Mouse (Mus musculus) kidney, postnatal 0 days (tissue): Measurements from ENCODE around the gene Gm45062. TPM values are rescaled to one million over a fixed set of nuclear protein-coding genes. Genes with fewer than 3 reads are reported as not detected.

ENCODE experiments used
- ATAC-seq: fragments of 200-750 bp; cut with Nextera tagmentation; replicated peaks from 2 replicates; pipeline ENCODE4 v1.8.0; 2017; ENCODE audit warnings: low read depth, moderate number of reproducible peaks, moderate TSS enrichment, moderate library complexity; ENCODE audit not compliant: low FRiP score
- DNase-seq: peaks from one replicate; pipeline ENCODE4 v3.0.0-alpha.2; 2016; ENCODE audit warnings: low spot score
- H3K27ac ChIP-seq: fragments of 300-500 bp; sonication (generic); 2 replicates; pipeline ENCODE4 v1.5.1; 2014; ENCODE audit warnings: mild to moderate bottlenecking
- H3K27me3 ChIP-seq: fragments of 300-500 bp; sonication (generic); 2 replicates; pipeline ENCODE4 v1.6.1; 2014; ENCODE audit warnings: low read length, mixed read lengths; ENCODE audit not compliant: insufficient read depth
- H3K36me3 ChIP-seq: fragments of 300-500 bp; sonication (generic); 2 replicates; pipeline ENCODE4 v1.6.1; 2014; ENCODE audit warnings: low read length, mixed read lengths; ENCODE audit not compliant: insufficient read depth
- H3K4me1 ChIP-seq: fragments of 300-500 bp; sonication (generic); replicated peaks from 2 replicates; pipeline ENCODE4 v1.6.1; 2014; ENCODE audit warnings: antibody characterized with exemption, low read length, mixed read lengths; ENCODE audit not compliant: insufficient read depth
- H3K4me2 ChIP-seq: fragments of 300-500 bp; sonication (generic); 2 replicates; pipeline ENCODE4 v1.6.1; 2014; ENCODE audit warnings: mild to moderate bottlenecking, low read length, moderate library complexity, mixed read lengths
- H3K4me3 ChIP-seq: fragments of 300-500 bp; sonication (generic); replicated peaks from 2 replicates; pipeline ENCODE4 v1.5.1; 2014; ENCODE audit warnings: low read depth, low read length
- H3K9ac ChIP-seq: fragments of 300-500 bp; sonication (generic); 2 replicates; pipeline ENCODE4 v1.6.1; 2014; ENCODE audit warnings: low read depth, low read length
- H3K9me3 ChIP-seq: fragments of 300-500 bp; sonication (generic); replicated peaks from 2 replicates; pipeline ENCODE4 v1.6.1; 2016; ENCODE audit warnings: low read length, inconsistent platforms, mixed read lengths
- CTCF ChIP-seq: IDR thresholded peaks from 2 replicates; pipeline ENCODE4 v1.5.1; 2016; ENCODE audit warnings: antibody characterized with exemption, low read depth, mild to moderate bottlenecking, moderate library complexity
- WGBS: fragments of 180-500 bp; shearing (Covaris S2); extraction: QIAGEN DNeasy Blood & Tissue Kit; methylation state at CpG from one replicate; pipeline ENCODE4 v1.1.7; 2014; 5-methylcytosine and 5-hydroxymethylcytosine counted together
- polyA plus RNA-seq: library from polyadenylated mRNA; unstranded; fragments of >200 nt; fragmentation: Nextera tagmentation; extraction: Ambion mirVana; gene quantifications from 2 replicates; pipeline ENCODE4 v1.2.1, GENCODE M21; 2015

The Gm45062 gene
- polyA plus RNA-seq, 1 experiment from 2014 or later: 5.0 TPM

DNA sequence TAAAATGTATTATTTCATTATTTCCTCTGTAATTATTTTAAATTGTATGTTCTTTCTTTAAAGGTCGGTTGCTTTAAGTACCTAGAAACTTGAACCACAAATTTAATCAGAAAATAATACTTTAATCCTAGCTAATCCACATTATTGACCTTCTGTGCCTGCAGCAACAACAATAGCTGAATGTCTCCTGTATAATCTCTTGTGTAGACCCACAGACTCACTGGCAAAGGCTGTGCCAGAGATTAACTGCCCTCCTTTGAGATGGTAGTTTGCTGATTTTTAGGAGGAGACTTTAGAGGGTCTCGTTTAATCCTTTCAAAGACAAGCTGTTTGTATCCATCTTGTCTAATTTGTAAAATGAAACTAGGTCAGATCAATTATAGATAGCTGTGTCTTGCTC, 99.5 kb downstream of the Gm45062 start:
- Histone ChIP-seq H3K4me3 (no peak overlapping the region), H3K9ac (no peak overlapping the region), H3K27me3 (no peaks in the 10 kb centered on the region), H3K9me3 (no peaks in the 10 kb centered on the region), H3K4me1 (no peaks in the 10 kb centered on the region), H3K27ac (no peak overlapping the region), H3K36me3 (no peaks in the 10 kb centered on the region), H3K4me2 (no peak overlapping the region)
- ATAC-seq: no peak
- TF ChIP-seq CTCF: no peak
- DNase-seq: no peak
- 86% methylated on average over 2 of the region's 2 CpGs for WGBS

DNA sequence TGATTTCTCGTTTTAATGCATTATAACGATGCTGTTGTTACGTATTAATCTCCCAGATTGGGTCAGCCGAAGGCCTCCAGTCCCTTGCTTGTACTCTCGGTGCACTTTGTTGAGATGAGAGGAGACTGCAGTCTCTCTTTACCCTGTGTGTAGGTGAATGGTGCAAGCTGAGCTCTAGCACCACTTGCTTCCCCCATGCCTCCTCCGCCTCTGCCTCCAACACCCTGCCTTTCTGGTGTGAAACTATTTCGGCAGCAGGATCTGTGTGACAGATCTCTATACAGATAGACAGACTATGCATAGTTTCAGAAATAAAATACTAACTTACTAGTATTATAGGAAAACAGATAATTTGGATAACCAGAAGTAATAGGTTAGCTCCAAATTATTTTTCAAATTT, 101.6 kb downstream of the Gm45062 start:
- no peak overlapping the region for H3K4me2 ChIP-seq
- no peak overlapping the region for H3K9ac ChIP-seq
- H3K9me3 ChIP-seq: no peaks in the 10 kb centered on the region
- H3K4me3 ChIP-seq: no peak overlapping the region
- no peak for TF ChIP-seq CTCF
- no peaks in the 10 kb centered on the region for H3K4me1 ChIP-seq
- no peaks in the 10 kb centered on the region for H3K27me3 ChIP-seq
- H3K36me3 ChIP-seq: no peaks in the 10 kb centered on the region
- WGBS: 89% methylated on average over 7 of the region's 7 CpGs
- no peak for DNase-seq
- no peak overlapping the region for H3K27ac ChIP-seq
- no peak for ATAC-seq

DNA sequence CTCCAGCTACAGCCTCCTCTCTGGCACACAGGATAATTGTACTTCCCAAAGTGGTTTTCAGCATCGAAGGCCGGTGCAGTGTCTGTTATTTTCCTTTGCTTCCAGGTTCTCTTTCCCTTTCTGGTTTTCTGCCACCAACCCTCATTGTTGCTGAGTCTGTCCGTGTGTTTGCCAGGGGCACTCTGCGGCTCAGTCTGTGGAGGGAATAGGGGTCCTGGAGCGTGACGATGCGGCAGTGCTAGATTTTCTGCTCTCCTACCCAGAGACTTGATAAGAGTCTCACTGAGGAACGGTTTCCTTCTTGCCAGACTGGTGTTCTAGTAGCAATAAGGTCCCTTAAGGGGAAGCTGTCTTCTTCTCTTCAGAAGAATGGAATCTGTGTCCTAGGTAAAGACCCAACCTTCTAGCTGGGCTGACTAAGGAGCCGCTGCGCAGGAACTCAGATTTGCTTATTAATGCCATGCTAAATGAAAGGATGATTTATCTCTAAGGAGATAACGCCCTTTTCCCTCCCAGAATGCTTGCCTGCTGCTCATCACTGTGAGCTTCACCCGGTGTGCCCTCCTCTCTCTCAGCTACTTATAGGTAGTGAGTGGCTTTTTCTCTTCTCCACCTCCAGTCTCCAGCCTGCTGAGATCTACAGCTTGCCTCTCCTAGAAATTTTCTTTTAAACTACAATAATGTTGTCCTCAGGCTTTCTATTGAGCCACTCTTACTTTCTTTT, 104.9 kb downstream of the Gm45062 start:
- Histone ChIP-seq H3K27ac (no peak overlapping the region), H3K27me3 (no peaks in the 10 kb centered on the region), H3K4me1 (no peaks in the 10 kb centered on the region), H3K4me3 (no peak overlapping the region), H3K4me2 (no peak overlapping the region), H3K9me3 (no peaks in the 10 kb centered on the region), H3K36me3 (no peaks in the 10 kb centered on the region), H3K9ac (no peak overlapping the region)
- WGBS: 62% methylated on average over 12 of the region's 12 CpGs
- no peak for ATAC-seq
- no peak for DNase-seq
- TF ChIP-seq CTCF: no peak

DNA sequence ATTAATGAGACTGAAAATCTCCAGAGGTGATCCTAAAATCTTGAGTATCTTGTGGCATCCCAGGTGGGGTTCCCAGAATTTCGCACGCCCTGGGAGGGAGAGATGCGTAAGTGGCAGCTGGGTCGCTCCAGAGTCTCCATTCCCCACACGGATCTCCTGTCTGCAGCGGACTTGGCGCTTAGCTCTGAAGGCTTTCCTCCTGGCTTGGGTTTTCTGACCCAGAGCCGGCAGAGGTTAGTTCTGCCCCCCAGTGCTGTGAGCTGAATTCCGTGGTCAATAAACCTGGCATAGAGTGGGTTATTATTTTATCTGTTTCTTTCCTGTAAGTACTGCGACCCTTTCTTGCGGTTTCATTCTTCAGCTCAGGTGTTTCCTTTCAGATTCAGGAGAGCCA, 105.5 kb downstream of the Gm45062 start:
- Histone ChIP-seq H3K27me3 (no peaks in the 10 kb centered on the region), H3K9me3 (no peaks in the 10 kb centered on the region), H3K9ac (no peak overlapping the region), H3K36me3 (no peaks in the 10 kb centered on the region), H3K27ac (no peak overlapping the region), H3K4me1 (no peaks in the 10 kb centered on the region), H3K4me3 (no peak overlapping the region), H3K4me2 (no peak overlapping the region)
- 70% methylated on average over 11 of the region's 11 CpGs for WGBS
- TF ChIP-seq CTCF: no peak
- no peak for ATAC-seq
- DNase-seq: no peak

DNA sequence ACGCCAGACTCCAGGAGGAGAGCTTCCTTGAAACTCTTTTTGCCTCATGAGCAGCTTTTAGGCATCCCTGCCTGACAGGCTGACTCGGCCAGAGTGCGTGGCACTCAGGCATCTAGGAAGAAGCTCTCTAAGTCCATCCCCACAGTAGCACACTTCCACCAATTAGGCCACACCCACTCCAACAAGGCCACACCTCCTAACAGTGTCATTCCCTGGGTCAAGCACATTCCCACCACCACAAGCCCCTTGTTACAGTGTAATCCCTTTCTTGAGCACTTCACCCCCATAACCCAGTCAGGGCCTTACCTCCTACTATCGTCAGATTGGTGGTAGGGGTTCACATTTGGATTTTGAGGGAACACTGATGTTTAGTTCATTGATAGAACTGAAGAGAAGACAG, 108.4 kb downstream of the Gm45062 start:
- no peaks in the 10 kb centered on the region for H3K4me1 ChIP-seq
- WGBS: 87% methylated on average over 4 of the region's 4 CpGs

DNA sequence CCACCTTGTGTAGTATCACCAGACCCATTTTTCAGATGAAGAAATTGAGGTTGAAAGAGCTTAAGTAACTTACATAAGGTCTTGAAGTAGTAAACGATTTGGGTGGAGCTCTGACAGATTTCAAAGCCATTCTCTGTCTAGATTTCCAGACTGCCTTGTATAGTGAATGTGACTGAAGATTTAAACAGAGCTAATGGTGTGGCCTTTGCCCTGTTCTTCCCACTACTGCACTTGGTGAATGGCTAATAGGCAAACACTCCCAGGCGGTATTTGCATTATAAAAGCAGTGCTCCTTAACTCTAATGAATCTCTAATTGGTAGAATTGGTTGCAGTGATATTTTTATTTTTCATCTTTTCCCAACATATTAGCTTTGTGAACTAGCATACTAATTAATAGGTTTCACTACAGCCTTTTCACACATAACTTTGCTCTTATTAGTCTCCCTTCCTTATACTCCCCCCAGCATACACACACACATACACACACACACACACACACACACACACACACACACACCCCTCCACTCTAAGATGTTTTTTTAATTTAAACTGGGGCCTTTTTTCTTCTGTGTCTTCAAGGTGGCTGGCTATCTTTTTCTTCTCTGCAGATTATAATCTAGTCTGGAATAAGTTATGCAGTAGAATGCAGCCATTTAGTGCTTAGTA, 109.1 kb downstream of the Gm45062 start:
- ATAC-seq (no peak), DNase-seq (no peak)
- Histone ChIP-seq H3K27me3 (no peaks in the 10 kb centered on the region), H3K4me2 (no peak overlapping the region), H3K36me3 (no peaks in the 10 kb centered on the region), H3K4me1 (no peaks in the 10 kb centered on the region), H3K4me3 (no peak overlapping the region), H3K27ac (no peak overlapping the region), H3K9ac (no peak overlapping the region), H3K9me3 (no peaks in the 10 kb centered on the region)
- WGBS: 73% methylated on average over 2 of the region's 2 CpGs
- TF ChIP-seq CTCF: no peak

More for the DNA sequence above, 108.4 kb downstream of the Gm45062 start:
- ATAC-seq (no peak), DNase-seq (no peak)
- H3K4me3 ChIP-seq: no peak overlapping the region
- H3K4me2 ChIP-seq: no peak overlapping the region
- no peaks in the 10 kb centered on the region for H3K27me3 ChIP-seq
- TF ChIP-seq CTCF: no peak
- no peak overlapping the region for H3K27ac ChIP-seq
- H3K36me3 ChIP-seq: no peaks in the 10 kb centered on the region
- no peak overlapping the region for H3K9ac ChIP-seq
- H3K9me3 ChIP-seq: no peaks in the 10 kb centered on the region

DNA sequence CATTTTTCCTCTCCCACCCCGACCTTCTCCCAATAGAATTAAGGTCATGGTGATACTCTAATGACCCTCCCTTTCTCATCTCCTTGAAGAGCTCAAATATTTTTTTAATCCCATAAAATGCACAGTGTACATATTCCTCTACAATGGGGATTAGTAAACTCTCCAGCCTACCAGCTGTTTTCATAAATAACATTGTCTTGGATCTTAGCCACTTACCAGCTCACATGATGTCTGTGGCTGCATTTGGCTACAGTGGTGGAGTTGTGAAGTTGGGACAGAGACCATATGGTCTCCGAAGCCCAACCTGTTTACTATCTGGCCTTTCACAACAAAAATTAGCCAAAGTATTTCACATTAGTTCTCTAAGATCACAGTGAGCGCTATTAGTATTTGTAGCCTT, 111.4 kb downstream of the Gm45062 start:
- no peak overlapping the region for H3K27ac ChIP-seq
- TF ChIP-seq CTCF: no peak
- H3K27me3 ChIP-seq: no peaks in the 10 kb centered on the region
- no peak overlapping the region for H3K4me2 ChIP-seq
- H3K36me3 ChIP-seq: no peaks in the 10 kb centered on the region
- H3K9me3 ChIP-seq: no peaks in the 10 kb centered on the region
- WGBS: 67% methylated on average over 3 of the region's 3 CpGs
- H3K9ac ChIP-seq: no peak overlapping the region
- H3K4me3 ChIP-seq: no peak overlapping the region
- no peaks in the 10 kb centered on the region for H3K4me1 ChIP-seq
- ATAC-seq (no peak), DNase-seq (peak; percentile 81)
